Mouse (Mus musculus): ENCODE measurements at regions not wholly inside any gene's neighbourhood (a gene's known extent, or its start where the extent isn't known, plus 50 kb on each side); places are given as distances from the start of the nearest gene placed in this dataset.

- Histone ChIP-seq H3K27ac (ENCODE audit: low read depth) (no peak overlapping the region), H3K27me3 (ENCODE audit: control insufficient read depth, insufficient read depth, low read length) (no peaks in the 10 kb centered on the region), H3K9ac (replicated peaks; ENCODE audit: low read depth, low read length) (no peak overlapping the region), H3K4me3 (ENCODE audit: low read depth, low read length) (no peak overlapping the region), H3K36me3 (replicated peaks; ENCODE audit: control insufficient read depth, insufficient read depth, low read length) (no peaks in the 10 kb centered on the region), H3K4me1 (ENCODE audit: control insufficient read depth, insufficient read depth) (no peaks in the 10 kb centered on the region), H3K4me2 (ENCODE audit: low read depth, low read length) (no peak overlapping the region), H3K9me3 (replicated peaks; ENCODE audit: control insufficient read depth, low read length) (no peaks in the 10 kb centered on the region)
- DNase-seq (ENCODE audit: low spot score) (no peak), ATAC-seq (ENCODE audit: insufficient read depth, low read depth) (no peak)
- no peak for TF ChIP-seq CTCF (IDR thresholded peaks at IDR 0.05; ENCODE audit: low read depth)
- no peak for TF ChIP-seq EP300 (IDR thresholded peaks at IDR 0.05; ENCODE audit: low read depth)
- 83% methylated on average over 3 of the region's 3 CpGs for WGBS
Observed at GRCm38 (mm10) chr17:79241489-79241888, 113.4 kb downstream of the Cdc42ep3 start.

GRCm38 (mm10) chr17:79236244-79236781, 118.6 kb downstream of the Cdc42ep3 start:
- Histone ChIP-seq H3K9me3 (replicated peaks; ENCODE audit: control insufficient read depth, low read length) (no peaks in the 10 kb centered on the region), H3K27ac (ENCODE audit: low read depth) (no peak overlapping the region)
- 45% methylated on average over 3 of the region's 3 CpGs for WGBS

DNA sequence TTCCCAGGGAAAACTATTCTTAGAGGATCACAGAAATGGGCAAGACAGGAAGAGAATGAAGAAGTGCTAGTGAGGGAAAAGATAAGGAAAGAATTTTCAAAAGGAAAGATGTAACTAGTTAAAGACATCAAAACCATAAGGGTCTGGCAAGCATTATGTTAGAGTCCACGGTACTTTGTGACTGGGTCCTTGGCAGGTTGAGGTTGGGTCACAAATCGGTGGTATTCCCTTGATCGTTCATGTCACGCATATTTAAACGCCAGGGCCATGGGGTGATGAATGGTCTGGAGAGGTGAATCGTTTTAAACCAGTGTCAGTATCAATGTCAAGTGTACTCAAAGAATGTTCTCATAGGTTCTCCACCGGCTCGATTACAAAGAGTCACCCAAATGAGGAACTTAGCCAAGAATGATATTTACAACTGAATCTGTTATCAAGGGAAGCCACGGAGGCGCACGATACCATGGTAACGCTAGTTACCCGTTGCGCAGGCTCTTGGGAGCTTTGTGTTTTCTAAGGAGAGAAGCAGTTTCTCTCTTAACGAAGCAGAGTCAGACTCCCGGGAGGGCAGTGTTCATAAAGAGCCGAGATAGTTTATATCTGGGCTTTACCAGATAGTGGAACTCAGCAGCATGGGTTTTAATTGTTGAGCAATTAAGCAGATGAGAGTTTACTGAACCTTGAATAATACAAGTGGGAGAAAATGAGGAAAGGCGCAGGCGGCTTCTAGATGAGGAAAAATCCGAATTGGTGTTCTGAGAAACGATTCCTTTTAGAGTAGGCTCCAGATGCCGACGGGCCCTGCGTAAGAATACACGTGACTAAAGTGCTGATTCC, 124.0 kb downstream of the Cdc42ep3 start:
- WGBS: 66% methylated on average over 25 of the region's 25 CpGs
- Histone ChIP-seq H3K9me3 (replicated peaks; ENCODE audit: control insufficient read depth, low read length) (no peaks in the 10 kb centered on the region), H3K4me3 (ENCODE audit: low read depth, low read length) (no peak overlapping the region), H3K27me3 (ENCODE audit: control insufficient read depth, insufficient read depth, low read length) (no peaks in the 10 kb centered on the region), H3K36me3 (replicated peaks; ENCODE audit: control insufficient read depth, insufficient read depth, low read length) (no peaks in the 10 kb centered on the region), H3K27ac (ENCODE audit: low read depth) (no peak overlapping the region), H3K4me1 (ENCODE audit: control insufficient read depth, insufficient read depth) (no peaks in the 10 kb centered on the region), H3K9ac (replicated peaks; ENCODE audit: low read depth, low read length) (no peak overlapping the region), H3K4me2 (ENCODE audit: low read depth, low read length) (no peak overlapping the region)
- no peak for ATAC-seq (ENCODE audit: insufficient read depth, low read depth)
- DNase-seq (ENCODE audit: low spot score): no peak
- TF ChIP-seq EP300 (IDR thresholded peaks at IDR 0.05; ENCODE audit: low read depth): no peak
- TF ChIP-seq CTCF (IDR thresholded peaks at IDR 0.05; ENCODE audit: low read depth): no peak

More at GRCm38 (mm10) chr17:79236244-79236781, 118.6 kb downstream of the Cdc42ep3 start:
- Histone ChIP-seq H3K4me2 (ENCODE audit: low read depth, low read length) (no peak overlapping the region), H3K9ac (replicated peaks; ENCODE audit: low read depth, low read length) (no peak overlapping the region), H3K36me3 (replicated peaks; ENCODE audit: control insufficient read depth, insufficient read depth, low read length) (no peaks in the 10 kb centered on the region), H3K27me3 (ENCODE audit: control insufficient read depth, insufficient read depth, low read length) (no peaks in the 10 kb centered on the region), H3K4me1 (ENCODE audit: control insufficient read depth, insufficient read depth) (no peaks in the 10 kb centered on the region), H3K4me3 (ENCODE audit: low read depth, low read length) (no peak overlapping the region)
- no peak for TF ChIP-seq CTCF (IDR thresholded peaks at IDR 0.05; ENCODE audit: low read depth)
- TF ChIP-seq EP300 (IDR thresholded peaks at IDR 0.05; ENCODE audit: low read depth): no peak
- ATAC-seq (ENCODE audit: insufficient read depth, low read depth): no peak
- DNase-seq (ENCODE audit: low spot score): no peak

DNA sequence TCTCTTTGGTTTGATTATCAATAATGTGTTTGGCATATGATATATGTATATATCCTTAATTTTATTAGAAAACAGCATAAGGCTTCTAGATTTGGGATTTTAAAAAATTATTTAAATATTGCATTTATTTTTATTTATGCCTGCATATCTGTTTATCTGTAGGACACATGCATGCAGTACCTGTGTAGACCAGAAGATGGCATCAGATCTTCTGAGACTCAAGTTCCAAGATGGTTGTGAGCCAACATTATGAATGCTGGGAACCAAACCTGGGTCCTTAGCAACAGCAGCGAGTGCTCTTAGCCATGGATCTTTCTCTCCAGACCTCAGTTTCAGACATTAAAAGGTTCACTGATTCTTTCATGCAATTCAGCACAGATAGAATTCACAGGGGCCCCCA, 148.3 kb downstream of the Cdc42ep3 start:
- Histone ChIP-seq H3K36me3 (replicated peaks; ENCODE audit: control insufficient read depth, insufficient read depth, low read length) (no peaks in the 10 kb centered on the region), H3K4me2 (ENCODE audit: low read depth, low read length) (no peak overlapping the region), H3K9ac (replicated peaks; ENCODE audit: low read depth, low read length) (no peak overlapping the region), H3K9me3 (replicated peaks; ENCODE audit: control insufficient read depth, low read length) (peaks cover 6% of the 10 kb centered on the region), H3K27ac (ENCODE audit: low read depth) (no peak overlapping the region), H3K27me3 (ENCODE audit: control insufficient read depth, insufficient read depth, low read length) (no peaks in the 10 kb centered on the region), H3K4me1 (ENCODE audit: control insufficient read depth, insufficient read depth) (no peaks in the 10 kb centered on the region), H3K4me3 (ENCODE audit: low read depth, low read length) (no peak overlapping the region)
- DNase-seq (ENCODE audit: low spot score) (no peak), ATAC-seq (ENCODE audit: insufficient read depth, low read depth) (no peak)
- no peak for TF ChIP-seq EP300 (IDR thresholded peaks at IDR 0.05; ENCODE audit: low read depth)
- TF ChIP-seq CTCF (IDR thresholded peaks at IDR 0.05; ENCODE audit: low read depth): peak; percentile 19; the same call in 1 of the 2 replicates
- WGBS: 100% methylated on average over 1 of the region's 1 CpGs

DNA sequence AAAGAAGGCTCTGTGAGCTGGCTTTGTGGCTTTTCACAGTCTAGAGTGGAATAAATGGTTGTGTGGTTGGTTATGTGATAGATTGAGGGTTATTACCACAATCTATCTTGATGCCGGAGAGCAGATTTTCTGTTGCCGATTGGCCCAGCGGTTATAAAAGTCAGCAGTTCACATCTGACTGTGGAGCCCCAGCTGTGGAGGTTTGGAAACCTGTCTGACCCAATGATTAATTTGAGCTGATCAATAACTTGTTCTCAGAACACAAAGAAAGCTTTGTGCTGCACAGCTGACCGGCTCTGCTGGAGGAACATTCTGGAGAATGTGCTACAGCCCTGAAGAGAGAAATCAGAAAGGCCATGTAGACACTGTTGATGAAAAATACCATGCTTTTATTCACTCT, 148.8 kb downstream of the Cdc42ep3 start:
- no peak overlapping the region for H3K4me2 ChIP-seq (ENCODE audit: low read depth, low read length)
- WGBS: 93% methylated on average over 4 of the region's 4 CpGs
- H3K9ac ChIP-seq (replicated peaks; ENCODE audit: low read depth, low read length): no peak overlapping the region
- ATAC-seq (ENCODE audit: insufficient read depth, low read depth) (no peak), DNase-seq (ENCODE audit: low spot score) (no peak)
- no peak overlapping the region for H3K27ac ChIP-seq (ENCODE audit: low read depth)
- H3K27me3 ChIP-seq (ENCODE audit: control insufficient read depth, insufficient read depth, low read length): no peaks in the 10 kb centered on the region
- no peaks in the 10 kb centered on the region for H3K4me1 ChIP-seq (ENCODE audit: control insufficient read depth, insufficient read depth)
- H3K9me3 ChIP-seq (replicated peaks; ENCODE audit: control insufficient read depth, low read length): peaks cover 6% of the 10 kb centered on the region
- no peaks in the 10 kb centered on the region for H3K36me3 ChIP-seq (replicated peaks; ENCODE audit: control insufficient read depth, insufficient read depth, low read length)
- H3K4me3 ChIP-seq (ENCODE audit: low read depth, low read length): no peak overlapping the region
- TF ChIP-seq EP300 (IDR thresholded peaks at IDR 0.05; ENCODE audit: low read depth) (no peak), CTCF (IDR thresholded peaks at IDR 0.05; ENCODE audit: low read depth) (no peak)

Measured in heart, postnatal 0 days (tissue).